Mouse (Mus musculus) heart, embryonic 14.5 days (tissue): ENCODE data around the gene Tmc2. TPM values are rescaled to one million over a fixed set of nuclear protein-coding genes. Genes with fewer than 3 reads are reported as not detected.

ENCODE experiments used
- ATAC-seq: fragments of 200-750 bp; cut with Nextera tagmentation; 2 replicates; pipeline ENCODE4 v1.8.0; 2017; ENCODE audit warnings: low read depth, moderate TSS enrichment; ENCODE audit not compliant: insufficient number of reproducible peaks, insufficient read depth, low FRiP score
- H3K27ac ChIP-seq, 2 experiments: fragments of 200-500 bp in 1 of 2; fragments of 300-500 bp in 1 of 2; sonication (generic) in 1 of 2; replicated peaks in 1 of 2; 2 replicates each; pipeline ENCODE4 v1.5.1; 2012 to 2014; ENCODE audit warnings: low read depth in 2 of 2, low read length in 2 of 2, control low read depth in 1 of 2, mild to moderate bottlenecking in 1 of 2, mixed read lengths in 1 of 2; ENCODE audit not compliant: control insufficient read depth in 1 of 2, insufficient read depth in 1 of 2
- H3K27me3 ChIP-seq: fragments of 300-500 bp; sonication (generic); 2 replicates; pipeline ENCODE4 v1.6.1; 2014; ENCODE audit warnings: mild to moderate bottlenecking, low read length, control low read depth; ENCODE audit not compliant: control insufficient read depth, insufficient read depth
- H3K36me3 ChIP-seq: fragments of 300-500 bp; sonication (generic); 2 replicates; pipeline ENCODE4 v1.6.1; 2014; ENCODE audit warnings: mild to moderate bottlenecking, control low read depth, low read length, mixed read lengths; ENCODE audit not compliant: control insufficient read depth, insufficient read depth
- H3K4me1 ChIP-seq, 2 experiments: fragments of 200-500 bp in 1 of 2; fragments of 300-500 bp in 1 of 2; sonication (generic) in 1 of 2; 2 replicates each; pipeline ENCODE4 v1.6.1; 2012 to 2014; ENCODE audit warnings: low read length in 2 of 2, control low read depth in 1 of 2, mixed read lengths in 1 of 2; ENCODE audit not compliant: control insufficient read depth in 2 of 2, insufficient read depth in 2 of 2
- H3K4me2 ChIP-seq: fragments of 300-500 bp; sonication (generic); 2 replicates; pipeline ENCODE4 v1.6.1; 2014; ENCODE audit warnings: mild to moderate bottlenecking, low read length
- H3K4me3 ChIP-seq, 2 experiments: fragments of 200-500 bp in 1 of 2; fragments of 300-500 bp in 1 of 2; sonication (generic) in 1 of 2; 2 replicates each; pipeline ENCODE4 v1.5.1; 2012 to 2014; ENCODE audit warnings: low read length in 2 of 2, mild to moderate bottlenecking in 2 of 2, control low read depth in 1 of 2, low read depth in 1 of 2, moderate library complexity in 1 of 2; ENCODE audit not compliant: control insufficient read depth in 1 of 2, insufficient read depth in 1 of 2
- H3K9ac ChIP-seq: fragments of 300-500 bp; sonication (generic); 2 replicates; pipeline ENCODE4 v1.6.1; 2014; ENCODE audit warnings: mild to moderate bottlenecking, low read length
- H3K9me3 ChIP-seq: fragments of 300-500 bp; sonication (generic); 2 replicates; pipeline ENCODE4 v1.6.1; 2016; ENCODE audit warnings: low read length, control low read depth; ENCODE audit not compliant: control insufficient read depth
- WGBS: fragments of 180-500 bp; shearing (Covaris S2); extraction: QIAGEN DNeasy Blood & Tissue Kit; methylation state at CpG from one replicate; pipeline ENCODE4 v1.1.7; 2014; 5-methylcytosine and 5-hydroxymethylcytosine counted together
- polyA plus RNA-seq: library from polyadenylated mRNA; unstranded; fragments of >200 nt; fragmentation: Nextera tagmentation; extraction: Ambion mirVana; gene quantifications from 2 replicates; pipeline ENCODE4 v1.2.1, GENCODE M21; 2014

The Tmc2 gene
- polyA plus RNA-seq, 1 experiment from 2014 or later: not detected

DNA sequence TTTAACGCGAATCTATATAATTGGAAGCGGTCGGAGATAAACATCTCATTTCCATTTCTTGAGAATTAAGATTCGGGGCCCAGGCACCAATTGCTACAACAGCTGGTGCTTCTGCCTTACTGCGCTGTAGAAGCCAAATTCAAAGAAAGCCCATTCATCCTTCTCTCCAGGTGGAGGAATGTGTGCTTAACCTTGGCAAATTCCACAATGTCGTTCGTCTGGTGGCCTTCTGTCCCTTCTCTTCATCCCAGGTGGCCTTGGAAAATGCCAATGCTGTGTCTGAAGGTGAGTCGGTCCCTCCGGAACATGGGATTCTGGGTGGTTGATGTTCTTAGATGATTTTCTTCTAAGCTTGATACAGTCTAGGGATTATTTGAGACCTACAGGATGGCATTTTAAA is 79.9 kb downstream of the Tmc2 start:
- no peaks in the 10 kb centered on the region for H3K27me3 ChIP-seq
- H3K9me3 ChIP-seq: no peaks in the 10 kb centered on the region
- peak overlapping the region; percentile 68 for H3K4me2 ChIP-seq
- H3K36me3 ChIP-seq: peaks cover 45% of the 10 kb centered on the region
- no peak for ATAC-seq
- H3K4me3 ChIP-seq: peak overlapping the region; percentile 70 to 86
- WGBS: under 1% methylated on average over 10 of the region's 10 CpGs
- H3K4me1 ChIP-seq: peaks cover 6 to 7% of the 10 kb centered on the region in 2 experiments; a peak in 2 of 4 replicates
- H3K9ac ChIP-seq: peak overlapping the region; percentile 94
- peak overlapping the region in 1 of 2 experiments; percentile 89; a peak in 1 of 4 replicates for H3K27ac ChIP-seq

DNA sequence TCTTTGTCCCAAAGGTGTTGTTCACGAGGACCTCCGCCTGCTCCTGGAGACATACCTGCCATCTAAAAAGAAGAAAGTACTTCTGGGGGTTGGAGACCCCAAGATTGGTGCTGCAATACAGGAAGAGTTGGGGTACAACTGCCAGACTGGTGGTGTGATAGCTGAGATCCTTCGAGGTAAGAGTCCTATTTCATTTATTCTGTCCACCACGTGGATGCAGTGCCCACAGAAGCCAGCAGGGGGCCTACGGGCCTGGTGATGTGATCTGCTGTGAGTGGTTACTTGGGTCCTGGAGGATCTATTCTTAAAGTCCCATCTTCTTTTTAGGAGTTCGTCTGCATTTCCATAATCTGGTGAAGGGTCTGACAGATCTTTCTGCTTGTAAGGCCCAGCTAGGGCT is 80.7 kb downstream of the Tmc2 start:
- Histone ChIP-seq H3K9me3 (no peaks in the 10 kb centered on the region), H3K27ac (no peak overlapping the region), H3K9ac (no peak overlapping the region), H3K4me3 (peak overlapping the region; percentile 9 to 86; a peak in 1 of 4 replicates), H3K27me3 (no peaks in the 10 kb centered on the region), H3K4me2 (peak overlapping the region; percentile 68), H3K36me3 (peaks cover 53% of the 10 kb centered on the region), H3K4me1 (peaks cover 6 to 7% of the 10 kb centered on the region in 2 experiments; a peak in 2 of 4 replicates)
- ATAC-seq: no peak
- WGBS: 57% methylated on average over 6 of the region's 6 CpGs

DNA sequence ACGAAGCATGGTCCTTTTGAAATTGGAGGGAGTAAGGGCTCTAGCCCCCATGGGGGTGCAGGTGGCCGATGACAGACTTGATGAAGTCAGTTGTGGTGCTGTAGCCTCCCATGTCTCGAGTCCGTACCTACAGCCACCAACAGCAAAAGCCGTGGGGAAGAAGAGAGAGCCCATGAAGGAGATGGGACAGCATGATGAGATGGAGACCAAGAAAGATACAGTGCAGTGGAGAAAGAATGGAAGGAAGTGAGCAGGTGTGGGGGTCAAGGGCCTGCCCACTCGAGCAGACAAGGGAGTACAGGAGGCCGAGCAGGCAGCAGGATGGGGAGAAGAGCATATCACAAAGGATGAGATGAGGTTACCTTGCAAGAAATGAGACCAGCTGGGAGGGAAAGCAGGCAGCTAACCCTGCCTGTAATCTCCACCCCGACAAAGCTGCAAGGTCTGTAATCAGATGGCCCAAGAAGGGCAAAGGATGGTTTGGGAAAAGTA is 84.7 kb downstream of the Tmc2 start:
- Histone ChIP-seq H3K27ac (no peak overlapping the region), H3K9ac (no peak overlapping the region), H3K27me3 (no peaks in the 10 kb centered on the region), H3K9me3 (no peaks in the 10 kb centered on the region), H3K4me3 (no peak overlapping the region), H3K4me1 (peaks cover 8 to 9% of the 10 kb centered on the region in 2 experiments; a peak in 3 of 4 replicates), H3K4me2 (no peak overlapping the region), H3K36me3 (peaks cover 77% of the 10 kb centered on the region)
- WGBS: 32% methylated on average over 8 of the region's 8 CpGs
- no peak for ATAC-seq

DNA sequence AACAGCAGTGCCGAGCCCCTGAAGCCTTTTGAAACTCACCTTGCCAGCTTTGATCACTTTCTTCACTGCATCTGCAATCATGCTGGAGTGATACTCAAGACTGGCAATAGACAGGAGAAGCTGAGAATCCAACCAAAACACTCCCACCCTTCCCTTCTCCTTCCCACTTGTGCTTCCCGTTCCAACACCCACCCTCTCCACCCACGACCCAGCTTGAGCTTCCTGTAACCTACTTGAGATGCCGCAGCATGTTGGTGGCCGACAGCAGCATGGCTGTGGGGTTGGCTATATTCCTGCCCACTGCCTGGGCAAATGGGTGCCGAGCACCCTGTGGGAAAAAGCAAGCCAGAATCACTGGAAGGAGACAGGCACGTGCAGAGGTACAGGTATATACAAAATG is 85.2 kb downstream of the Tmc2 start:
- Histone ChIP-seq H3K36me3 (peaks cover 77% of the 10 kb centered on the region), H3K4me2 (no peak overlapping the region), H3K9ac (no peak overlapping the region), H3K27ac (no peak overlapping the region), H3K9me3 (no peaks in the 10 kb centered on the region), H3K4me3 (no peak overlapping the region), H3K4me1 (peaks cover 7 to 13% of the 10 kb centered on the region in 2 experiments; a peak in 3 of 4 replicates), H3K27me3 (no peaks in the 10 kb centered on the region)
- 57% methylated on average over 7 of the region's 7 CpGs for WGBS
- ATAC-seq: no peak

DNA sequence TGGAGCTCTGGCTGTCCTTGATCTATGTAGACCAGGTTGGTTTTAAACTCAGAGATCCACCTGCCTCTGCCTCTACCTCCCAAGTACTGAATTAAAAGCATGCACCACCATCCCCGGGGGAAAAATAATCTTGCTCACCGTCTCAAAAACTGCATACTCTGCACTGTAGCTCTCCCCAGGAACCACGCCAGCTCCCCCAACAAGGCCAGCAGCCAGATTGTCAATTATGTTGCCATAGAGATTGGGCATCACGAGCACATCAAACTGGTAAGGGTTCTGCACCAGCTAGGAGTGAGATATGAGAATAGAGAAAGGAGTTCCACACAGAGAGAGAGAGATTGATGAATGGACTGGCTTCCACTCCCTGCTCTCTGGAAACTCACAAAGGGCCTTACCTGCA is 85.8 kb downstream of the Tmc2 start:
- H3K27ac ChIP-seq: no peak overlapping the region
- 78% methylated on average over 4 of the region's 4 CpGs for WGBS
- H3K4me3 ChIP-seq: no peak overlapping the region
- peaks cover 3 to 13% of the 10 kb centered on the region in 2 experiments; a peak in 3 of 4 replicates for H3K4me1 ChIP-seq
- H3K9me3 ChIP-seq: no peaks in the 10 kb centered on the region
- ATAC-seq: no peak
- H3K9ac ChIP-seq: no peak overlapping the region
- H3K4me2 ChIP-seq: no peak overlapping the region
- H3K27me3 ChIP-seq: no peaks in the 10 kb centered on the region
- peaks cover 71% of the 10 kb centered on the region for H3K36me3 ChIP-seq

DNA sequence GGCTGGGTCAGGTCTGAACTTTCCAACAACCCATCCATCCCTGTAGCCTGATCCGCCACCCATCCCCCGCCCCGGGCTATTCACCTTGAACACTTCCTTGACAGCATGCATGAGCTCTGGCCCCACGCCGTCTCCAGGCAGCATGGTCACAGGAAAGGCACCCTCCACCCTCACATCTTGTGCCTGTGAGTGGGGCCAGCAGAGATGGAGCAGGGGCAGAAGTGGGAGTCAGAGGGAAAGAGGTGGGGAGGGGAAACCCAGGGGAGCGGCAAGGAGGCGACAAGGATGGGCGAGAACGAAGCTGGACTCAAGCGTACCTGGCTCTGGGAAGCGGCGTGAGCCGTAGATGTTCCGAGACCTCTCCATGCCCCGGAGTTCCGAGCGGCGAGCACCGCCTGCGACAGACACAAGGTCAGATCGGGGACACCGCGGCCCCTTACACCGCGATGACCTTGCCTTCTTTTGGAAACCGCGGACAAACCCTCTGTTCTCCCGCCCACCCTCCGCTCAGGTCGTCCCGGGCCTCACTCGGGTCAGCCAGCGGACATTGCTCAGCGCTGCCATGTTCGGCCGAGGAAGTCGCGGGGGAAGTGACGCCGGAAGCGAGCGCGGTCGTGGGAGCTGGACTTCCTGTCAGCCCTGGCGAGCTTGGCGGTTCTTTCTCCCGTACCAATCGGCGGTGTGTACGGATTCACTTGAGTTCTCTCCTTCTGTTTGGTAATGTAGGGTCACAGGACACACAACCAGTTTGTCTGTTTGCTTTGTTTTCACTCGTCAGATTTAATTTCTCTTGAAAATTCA is 89.1 kb downstream of the Tmc2 start, which contains the start of gene Idh3b:
Gene Idh3b (minus strand): TSS at position 694 of the 801 bp plus-strand sequence.
- Histone ChIP-seq H3K4me2 (peak within 1 kb of the TSS; percentile 78), H3K9ac (peak within 1 kb of the TSS; percentile 89), H3K4me3 (peak within 1 kb of the TSS; percentile 52 to 95), H3K9me3 (no peaks in the 10 kb centered on the region), H3K27ac (peak within 1 kb of the TSS; percentile 74 to 88), H3K27me3 (no peaks in the 10 kb centered on the region), H3K36me3 (peaks cover 40% of the 10 kb centered on the region), H3K4me1 (peaks cover 3 to 13% of the 10 kb centered on the region in 2 experiments; a peak in 3 of 4 replicates)
- under 1% methylated on average over 51 of the region's 51 CpGs for WGBS
- ATAC-seq: peak; percentile 74

DNA sequence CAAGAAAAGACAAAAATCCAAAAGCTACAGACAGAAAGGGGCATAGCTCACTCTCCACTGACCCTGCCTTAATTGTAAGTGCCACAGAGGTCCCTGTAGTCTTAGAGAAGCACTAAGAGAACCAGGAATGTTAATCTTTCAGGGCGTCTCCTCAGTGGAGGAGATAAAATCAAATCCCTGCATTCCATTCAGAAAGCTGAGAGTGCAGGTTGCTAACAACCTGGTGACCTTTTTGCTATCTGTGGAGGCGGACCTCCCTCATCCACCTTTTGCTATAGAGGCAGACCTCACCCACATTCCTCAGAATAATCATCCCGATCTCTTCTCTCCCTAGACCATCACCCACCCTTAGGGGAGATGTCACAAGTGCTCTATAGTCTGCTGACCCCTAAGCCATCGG is 94.1 kb downstream of the Tmc2 start:
- Histone ChIP-seq H3K27me3 (peaks cover 16% of the 10 kb centered on the region), H3K9ac (no peak overlapping the region), H3K27ac (no peak overlapping the region), H3K36me3 (no peaks in the 10 kb centered on the region), H3K4me2 (no peak overlapping the region), H3K9me3 (no peaks in the 10 kb centered on the region), H3K4me3 (no peak overlapping the region), H3K4me1 (peaks cover 2 to 6% of the 10 kb centered on the region in 2 experiments; a peak in 2 of 4 replicates)
- 48% methylated on average over 4 of the region's 4 CpGs for WGBS
- ATAC-seq: no peak
